Mouse (Mus musculus) adrenal gland, adult (tissue): ENCODE measurements at regions not wholly inside any gene's neighbourhood (a gene's known extent, or its start where the extent isn't known, plus 50 kb on each side); places are given as distances from the start of the nearest gene placed in this dataset.

ENCODE experiments used
- DNase-seq, 2 experiments: peaks; one replicate each; pipeline ENCODE4 v3.0.0; 2022 to 2023; ENCODE audit warnings: low spot score in 1 of 2; ENCODE audit not compliant: inconsistent age in 2 of 2

- peak; percentile 67 to 81 for DNase-seq
Observed at GRCm38 (mm10) chr14:25317680-25318471, 141.1 kb upstream of the Zmiz1 start.

GRCm38 (mm10) chr14:25318909-25319308 lies 140.1 kb upstream of the Zmiz1 start:
- no peak for DNase-seq

GRCm38 (mm10) chr14:25320141-25320540 lies 138.8 kb upstream of the Zmiz1 start:
- DNase-seq, result no peak

GRCm38 (mm10) chr14:25323542-25324484 lies 135.2 kb upstream of the Zmiz1 start:
- no peak for DNase-seq

- no peak for DNase-seq
Observed at GRCm38 (mm10) chr14:25325887-25326286, 133.1 kb upstream of the Zmiz1 start.

- DNase-seq, result peak; percentile 55 to 79
Observed at GRCm38 (mm10) chr14:25328230-25328629, 130.8 kb upstream of the Zmiz1 start.

GRCm38 (mm10) chr14:25334186-25334585 lies 124.8 kb upstream of the Zmiz1 start:
- no peak for DNase-seq

- no peak for DNase-seq
Observed at GRCm38 (mm10) chr14:25336875-25337274, 122.1 kb upstream of the Zmiz1 start.

GRCm38 (mm10) chr14:25338404-25339051 lies 120.5 kb upstream of the Zmiz1 start:
- peak in 1 of 2 experiments; percentile 50 for DNase-seq

- DNase-seq, result no peak
Observed at GRCm38 (mm10) chr14:25340845-25341244, 118.1 kb upstream of the Zmiz1 start.

GRCm38 (mm10) chr14:25341848-25342427 lies 117.0 kb upstream of the Zmiz1 start:
- peak; percentile 47 to 87 for DNase-seq

GRCm38 (mm10) chr14:25342865-25343565 lies 116.0 kb upstream of the Zmiz1 start:
- DNase-seq, result peak; percentile 30 to 62

GRCm38 (mm10) chr14:25345995-25346394 lies 113.0 kb upstream of the Zmiz1 start:
- DNase-seq, result peak; percentile 95 to 96

- peak; percentile 81 to 89 for DNase-seq
Observed at GRCm38 (mm10) chr14:25346813-25347610, 112.0 kb upstream of the Zmiz1 start.

GRCm38 (mm10) chr14:25350282-25350964 lies 108.6 kb upstream of the Zmiz1 start:
- DNase-seq, result no peak

- peak; percentile 78 to 90 for DNase-seq
Observed at GRCm38 (mm10) chr14:25353804-25354203, 105.2 kb upstream of the Zmiz1 start.

- peak; percentile 82 to 87 for DNase-seq
Observed at GRCm38 (mm10) chr14:25354288-25354850, 104.6 kb upstream of the Zmiz1 start.

GRCm38 (mm10) chr14:25357805-25358204 lies 101.2 kb upstream of the Zmiz1 start:
- DNase-seq, result peak; percentile 70 to 78
